Mouse (Mus musculus) lung, embryonic 16.5 days (tissue): Measurements from ENCODE around the gene Inpp4b. TPM values are rescaled to one million over a fixed set of nuclear protein-coding genes. Genes with fewer than 3 reads are reported as not detected.

Source experiments
- ATAC-seq: fragments of 200-750 bp; cut with Nextera tagmentation; 2 replicates; pipeline ENCODE4 v1.8.0; 2017; ENCODE audit warnings: low read depth, mild to moderate bottlenecking, moderate library complexity
- H3K27ac ChIP-seq: fragments of 300-500 bp; sonication (generic); 2 replicates; pipeline ENCODE4 v1.5.1; 2014; ENCODE audit warnings: mild to moderate bottlenecking, control low read depth, low read length
- H3K27me3 ChIP-seq: fragments of 300-500 bp; sonication (generic); 2 replicates; pipeline ENCODE4 v1.6.1; 2014; ENCODE audit warnings: low read depth, low read length, mixed read lengths; ENCODE audit not compliant: control insufficient read depth, insufficient read depth
- H3K36me3 ChIP-seq: fragments of 300-500 bp; sonication (generic); 2 replicates; pipeline ENCODE4 v1.6.1; 2014; ENCODE audit warnings: low read length; ENCODE audit not compliant: control insufficient read depth, insufficient read depth
- H3K4me1 ChIP-seq: fragments of 300-500 bp; sonication (generic); replicated peaks from 2 replicates; pipeline ENCODE4 v1.6.1; 2014; ENCODE audit warnings: low read length, mixed read lengths; ENCODE audit not compliant: control insufficient read depth, insufficient read depth
- H3K4me2 ChIP-seq: fragments of 300-500 bp; sonication (generic); 2 replicates; pipeline ENCODE4 v1.6.1; 2014; ENCODE audit warnings: low read depth, low read length, control low read depth
- H3K4me3 ChIP-seq: fragments of 300-500 bp; sonication (generic); 2 replicates; pipeline ENCODE4 v1.5.1; 2014; ENCODE audit warnings: mild to moderate bottlenecking, low read length, control low read depth
- H3K9ac ChIP-seq: fragments of 300-500 bp; sonication (generic); 2 replicates; pipeline ENCODE4 v1.6.1; 2014; ENCODE audit warnings: low read length, control low read depth
- H3K9me3 ChIP-seq: fragments of 300-500 bp; sonication (generic); 2 replicates; pipeline ENCODE4 v1.6.1; 2016; ENCODE audit warnings: low read length; ENCODE audit not compliant: control insufficient read depth
- WGBS: fragments of 180-500 bp; shearing (Covaris S2); extraction: QIAGEN DNeasy Blood & Tissue Kit; methylation state at CpG from one replicate; pipeline ENCODE4 v1.1.7; 2014; 5-methylcytosine and 5-hydroxymethylcytosine counted together
- polyA plus RNA-seq: library from polyadenylated mRNA; unstranded; fragments of >200 nt; fragmentation: Nextera tagmentation; extraction: Ambion mirVana; gene quantifications from 2 replicates; pipeline ENCODE4 v1.2.1, GENCODE M21; 2015

Inpp4b gene
- polyA plus RNA-seq, 1 experiment from 2014 or later: 16.5 TPM

DNA sequence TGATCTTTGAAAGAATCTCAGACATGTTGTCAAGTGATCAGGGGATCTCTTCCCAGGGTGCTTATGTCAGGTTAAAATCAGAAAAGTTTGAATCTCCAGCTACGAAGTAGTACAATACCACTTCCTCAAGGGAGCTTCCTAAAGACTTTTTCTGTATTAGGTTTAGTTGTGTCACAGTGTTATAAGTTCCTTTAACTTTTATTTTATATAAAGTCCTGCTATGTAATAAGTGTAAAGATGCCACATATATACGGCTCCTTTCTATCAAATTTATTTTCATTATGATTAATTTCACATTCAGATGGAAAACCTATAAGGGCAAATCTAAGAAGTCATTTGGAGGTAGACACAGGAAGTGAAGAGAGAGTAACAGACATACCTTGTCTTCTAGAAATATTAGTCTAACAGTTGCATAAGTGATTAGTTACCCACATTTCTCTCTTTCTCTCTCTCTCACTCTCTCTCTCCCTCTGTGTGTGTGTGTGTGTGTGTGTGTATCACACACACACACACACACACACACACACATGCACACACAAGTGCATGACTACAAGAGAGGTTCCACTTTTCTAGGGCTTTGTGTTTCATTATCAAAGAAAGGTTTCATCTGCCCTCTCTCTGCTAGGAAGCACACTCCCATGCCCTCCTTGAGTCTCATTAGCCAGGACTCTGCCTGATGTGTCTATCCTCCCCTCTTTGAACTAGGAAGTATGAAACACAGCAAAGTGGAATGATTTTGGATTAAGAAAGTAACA, 438.7 kb downstream of the Inpp4b start:
- Histone ChIP-seq H3K36me3 (no peaks in the 10 kb centered on the region), H3K4me3 (no peak overlapping the region), H3K9ac (no peak overlapping the region), H3K4me2 (no peak overlapping the region), H3K9me3 (no peaks in the 10 kb centered on the region), H3K27me3 (no peaks in the 10 kb centered on the region), H3K4me1 (peaks cover 5% of the 10 kb centered on the region; the same call in 1 of the 2 replicates), H3K27ac (no peak overlapping the region)
- no peak for ATAC-seq
- WGBS: 80% methylated on average over 2 of the region's 2 CpGs

DNA sequence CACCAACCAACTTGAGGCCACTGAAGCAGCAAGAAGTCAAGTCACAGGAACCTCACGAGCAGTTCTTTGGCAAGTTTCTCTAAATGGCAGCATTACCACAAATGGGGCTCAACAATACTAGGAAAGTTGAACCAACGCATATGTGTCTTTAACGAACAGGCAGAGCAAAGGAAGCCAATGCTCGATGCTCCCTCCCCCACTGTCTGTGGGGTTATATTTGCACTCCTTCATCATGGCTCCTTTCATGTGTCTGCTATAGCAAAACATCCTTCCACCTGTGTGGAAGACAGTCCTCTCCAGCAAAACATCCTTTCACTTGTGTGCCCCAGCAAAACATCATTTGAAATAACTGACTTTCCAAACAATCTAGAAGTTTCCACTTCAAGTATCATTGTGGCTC, 440.4 kb downstream of the Inpp4b start:
- Histone ChIP-seq H3K4me1 (no peaks in the 10 kb centered on the region), H3K27me3 (no peaks in the 10 kb centered on the region), H3K9ac (no peak overlapping the region), H3K9me3 (no peaks in the 10 kb centered on the region), H3K4me2 (no peak overlapping the region), H3K36me3 (no peaks in the 10 kb centered on the region), H3K27ac (no peak overlapping the region), H3K4me3 (no peak overlapping the region)
- ATAC-seq: no peak
- WGBS: 69% methylated on average over 4 of the region's 4 CpGs

DNA sequence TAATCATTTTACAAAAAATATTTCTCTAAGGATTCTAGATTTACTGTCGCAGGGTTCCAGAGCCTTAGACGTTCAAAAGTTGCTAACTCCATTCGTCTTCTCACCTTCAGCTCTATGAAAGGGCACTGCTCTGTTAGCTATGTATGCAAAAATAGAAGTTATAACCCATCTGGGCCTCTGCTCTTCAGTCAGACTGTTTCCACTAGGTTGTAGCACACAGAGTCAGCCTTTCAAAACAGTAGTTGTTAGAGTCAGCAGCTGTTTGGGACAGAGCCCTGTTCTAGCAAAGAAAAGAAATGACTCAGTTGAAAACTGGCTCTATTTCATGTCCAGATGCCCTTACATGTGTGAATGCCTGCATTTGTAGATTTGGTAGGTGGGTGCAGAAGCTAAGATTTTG, 442.4 kb downstream of the Inpp4b start:
- Histone ChIP-seq H3K27ac (no peak overlapping the region), H3K4me1 (no peaks in the 10 kb centered on the region), H3K27me3 (no peaks in the 10 kb centered on the region), H3K36me3 (no peaks in the 10 kb centered on the region), H3K9ac (no peak overlapping the region), H3K4me2 (no peak overlapping the region), H3K4me3 (no peak overlapping the region), H3K9me3 (no peaks in the 10 kb centered on the region)
- WGBS: 79% methylated on average over 3 of the region's 3 CpGs
- ATAC-seq: no peak

DNA sequence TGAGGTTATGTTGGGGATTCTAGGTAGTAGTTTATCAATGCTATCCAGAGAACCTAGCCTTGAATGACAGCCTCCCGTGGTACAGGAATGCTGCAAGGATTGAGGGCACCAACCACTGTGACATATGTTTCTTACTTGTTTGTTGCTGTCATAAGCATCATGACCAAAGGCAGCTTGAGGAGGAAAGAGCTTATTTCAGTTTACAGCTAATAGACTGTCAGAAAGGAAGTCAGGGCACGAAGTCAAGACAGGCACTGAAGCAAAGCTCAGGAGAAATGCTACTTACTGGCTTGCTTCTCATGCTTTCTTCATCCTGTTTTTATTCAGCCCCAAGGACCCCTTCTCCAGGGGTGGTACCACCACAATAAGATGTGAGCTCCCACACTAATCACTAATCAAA, 446.1 kb downstream of the Inpp4b start:
- 47% methylated on average over 2 of the region's 2 CpGs for WGBS
- H3K4me1 ChIP-seq: no peaks in the 10 kb centered on the region
- H3K9me3 ChIP-seq: no peaks in the 10 kb centered on the region
- no peak for ATAC-seq
- H3K36me3 ChIP-seq: no peaks in the 10 kb centered on the region
- H3K27ac ChIP-seq: no peak overlapping the region
- no peak overlapping the region for H3K9ac ChIP-seq
- H3K27me3 ChIP-seq: no peaks in the 10 kb centered on the region
- no peak overlapping the region for H3K4me3 ChIP-seq
- H3K4me2 ChIP-seq: no peak overlapping the region

DNA sequence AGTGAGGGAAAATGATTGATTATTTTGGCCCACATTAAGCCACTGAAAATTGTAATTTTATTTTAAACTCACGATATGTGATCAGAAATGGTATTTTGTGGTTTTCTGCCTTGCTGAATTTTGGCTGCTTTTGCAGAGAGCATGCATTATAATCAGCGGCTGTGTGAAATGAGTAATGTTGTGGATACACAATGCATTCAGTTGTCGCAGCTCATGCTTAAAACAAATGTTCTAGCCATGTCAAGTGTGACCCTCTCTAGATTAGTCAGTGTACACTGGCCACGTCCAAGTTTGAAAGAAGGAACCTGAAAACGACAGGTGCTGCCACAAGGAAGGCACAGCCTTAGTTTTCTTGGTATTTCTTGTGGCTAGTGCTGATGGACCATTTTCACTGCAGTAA, 450.3 kb downstream of the Inpp4b start:
- H3K27ac ChIP-seq: no peak overlapping the region
- no peaks in the 10 kb centered on the region for H3K9me3 ChIP-seq
- ATAC-seq: no peak
- no peak overlapping the region for H3K4me2 ChIP-seq
- 46% methylated on average over 5 of the region's 5 CpGs for WGBS
- H3K36me3 ChIP-seq: no peaks in the 10 kb centered on the region
- H3K4me3 ChIP-seq: no peak overlapping the region
- no peaks in the 10 kb centered on the region for H3K27me3 ChIP-seq
- no peak overlapping the region for H3K9ac ChIP-seq
- H3K4me1 ChIP-seq: no peaks in the 10 kb centered on the region

DNA sequence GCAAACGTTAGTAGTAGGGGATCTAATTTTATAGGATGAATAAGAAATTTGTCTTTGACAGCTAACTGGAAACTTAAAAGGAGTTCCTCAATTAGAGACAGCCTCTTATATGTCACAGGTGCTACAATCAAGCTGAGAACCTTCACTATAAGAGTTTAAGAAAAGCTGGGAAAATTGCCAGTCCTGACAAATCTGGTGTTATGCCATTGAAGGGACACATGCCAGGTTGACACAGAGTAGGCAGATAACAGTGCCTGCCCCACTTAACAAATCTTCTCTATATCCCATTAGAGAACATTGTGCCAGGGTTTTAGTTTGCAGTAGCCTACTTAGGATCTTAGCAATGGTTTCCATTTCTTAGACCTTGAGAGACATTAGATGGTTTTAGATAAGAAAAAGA, 456.1 kb downstream of the Inpp4b start:
- no peak overlapping the region for H3K4me2 ChIP-seq
- H3K36me3 ChIP-seq: no peaks in the 10 kb centered on the region
- H3K27me3 ChIP-seq: no peaks in the 10 kb centered on the region
- H3K4me1 ChIP-seq: no peaks in the 10 kb centered on the region
- 56% methylated on average over 1 of the region's 1 CpGs for WGBS
- no peaks in the 10 kb centered on the region for H3K9me3 ChIP-seq
- H3K9ac ChIP-seq: no peak overlapping the region
- no peak for ATAC-seq
- H3K27ac ChIP-seq: no peak overlapping the region
- H3K4me3 ChIP-seq: no peak overlapping the region

DNA sequence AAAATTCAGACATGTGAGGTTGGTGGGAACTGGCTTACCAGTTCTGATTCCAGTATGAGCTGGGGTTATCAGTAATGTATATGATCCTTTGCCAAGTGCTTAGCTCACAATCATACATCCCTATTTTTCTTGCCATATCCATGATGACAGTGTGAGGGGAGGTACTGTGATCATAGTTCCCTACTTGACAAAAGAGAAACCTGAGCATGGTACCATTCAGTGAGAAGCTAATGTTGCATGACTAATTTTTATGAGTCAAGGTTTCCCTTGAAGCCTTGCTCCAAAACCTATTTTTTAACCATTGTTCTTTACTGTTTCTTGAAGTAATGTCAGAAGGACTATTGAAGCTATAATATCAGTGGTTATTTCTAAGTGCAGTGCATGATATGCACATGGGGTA, 458.4 kb downstream of the Inpp4b start:
- ATAC-seq: no peak

DNA sequence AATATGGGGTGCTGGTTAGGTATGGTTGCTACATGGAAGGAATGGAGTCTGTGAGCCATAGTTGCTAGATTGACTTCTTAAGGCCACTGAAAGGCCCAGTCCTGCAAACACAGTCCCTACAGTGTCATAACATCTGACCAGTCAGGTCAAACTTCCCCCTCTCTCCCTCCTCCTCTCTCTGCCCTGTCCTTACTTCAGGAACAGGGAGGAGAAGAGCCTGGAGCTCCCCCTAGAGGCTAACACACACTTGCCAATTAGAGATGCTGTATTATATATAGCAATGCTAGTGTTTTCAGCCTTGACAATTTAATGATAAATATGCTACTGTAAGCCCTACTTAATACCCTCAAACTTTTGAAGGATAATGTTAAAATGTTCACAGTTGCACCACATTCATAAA, 464.4 kb downstream of the Inpp4b start:
- H3K4me2 ChIP-seq: no peak overlapping the region
- ATAC-seq: peak; percentile 81
- no peak overlapping the region for H3K4me3 ChIP-seq
- no peaks in the 10 kb centered on the region for H3K4me1 ChIP-seq
- H3K9me3 ChIP-seq: no peaks in the 10 kb centered on the region
- no peaks in the 10 kb centered on the region for H3K27me3 ChIP-seq
- H3K9ac ChIP-seq: no peak overlapping the region
- H3K27ac ChIP-seq: no peak overlapping the region
- H3K36me3 ChIP-seq: no peaks in the 10 kb centered on the region

More for the DNA sequence above, 458.4 kb downstream of the Inpp4b start:
- Histone ChIP-seq H3K4me3 (no peak overlapping the region), H3K4me1 (no peaks in the 10 kb centered on the region), H3K9ac (no peak overlapping the region), H3K27ac (no peak overlapping the region), H3K9me3 (no peaks in the 10 kb centered on the region), H3K27me3 (no peaks in the 10 kb centered on the region), H3K4me2 (no peak overlapping the region), H3K36me3 (no peaks in the 10 kb centered on the region)

DNA sequence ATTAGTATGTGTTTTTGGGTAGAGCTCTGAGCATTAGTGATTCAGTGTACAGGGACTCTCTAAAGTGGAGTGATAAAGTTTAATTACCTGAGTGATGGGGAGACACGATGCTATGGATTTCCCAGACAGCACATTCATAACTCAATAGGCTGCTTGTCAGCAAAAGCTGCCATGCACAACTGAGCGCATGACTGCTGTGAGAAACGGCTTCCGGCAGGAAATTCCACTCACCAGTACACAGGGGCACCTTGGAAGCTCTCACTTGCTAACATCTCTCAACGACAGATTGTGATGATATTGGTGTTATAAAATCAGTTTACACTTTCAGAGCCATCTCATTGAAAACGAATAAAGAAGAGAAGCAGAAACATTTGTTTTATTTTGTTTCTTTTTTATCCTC, 465.2 kb downstream of the Inpp4b start:
- no peak for ATAC-seq
- H3K4me3 ChIP-seq: no peak overlapping the region
- H3K9ac ChIP-seq: no peak overlapping the region
- no peaks in the 10 kb centered on the region for H3K27me3 ChIP-seq
- no peak overlapping the region for H3K27ac ChIP-seq
- no peaks in the 10 kb centered on the region for H3K36me3 ChIP-seq
- 33% methylated on average over 6 of the region's 6 CpGs for WGBS
- no peak overlapping the region for H3K4me2 ChIP-seq
- no peaks in the 10 kb centered on the region for H3K9me3 ChIP-seq
- peaks cover 3% of the 10 kb centered on the region for H3K4me1 ChIP-seq

DNA sequence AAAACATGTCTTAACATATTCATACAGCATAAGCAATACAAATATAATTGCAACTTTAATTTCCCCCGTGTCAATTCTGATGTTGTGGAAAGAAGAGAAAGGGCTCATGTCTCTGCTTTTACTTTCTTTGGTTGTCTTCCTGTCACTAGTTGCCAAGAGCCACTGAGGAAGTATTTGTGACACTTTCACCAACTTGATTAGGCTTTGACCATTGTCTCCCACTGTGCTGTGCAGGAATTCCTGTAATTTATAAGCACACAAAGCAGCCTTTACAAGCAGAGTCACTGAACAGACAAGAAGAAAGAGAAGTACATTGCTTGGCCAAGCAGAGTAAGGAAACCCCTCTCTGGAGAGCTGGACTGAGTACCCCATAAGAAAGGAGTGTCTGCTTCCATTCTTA, 466.1 kb downstream of the Inpp4b start:
- Histone ChIP-seq H3K36me3 (no peaks in the 10 kb centered on the region), H3K4me1 (peaks cover 3% of the 10 kb centered on the region), H3K4me2 (no peak overlapping the region), H3K4me3 (no peak overlapping the region), H3K27ac (no peak overlapping the region), H3K27me3 (no peaks in the 10 kb centered on the region), H3K9me3 (no peaks in the 10 kb centered on the region), H3K9ac (no peak overlapping the region)
- WGBS: 53% methylated on average over 1 of the region's 1 CpGs
- ATAC-seq: 0 out of 2 replicates have a peak, but pooled peaks have one; percentile 49
